In genomic region chr1:38601802-38602508, GRCm38 (mm10) we compare ENCODE assay signal across 9 mouse cellular contexts.
A peak's percentile ranks its signal among the peaks of the same experiment; 100 is the strongest.
DNase-seq lines count a peak whose midpoint lies in the region; ATAC-seq and TF ChIP-seq lines count a peak whose summit lies in the region.
"Had no signal": no experiment of that assay in that cellular context is flagged by ENCODE, and none has a peak within 500 bp of the region (broad histone marks: within the 10 kb centered on the region; RNA-seq: fewer than 3 reads in every experiment).

No protein-coding gene starts in this region.

- 0 out of 2 replicates have a peak overlapping the region, but pooled peaks have one; percentile 21 for H3K9ac ChIP-seq in forebrain, embryonic 12.5 days

- no peak for TF ChIP-seq CTCF in lung, adult 2 months (IDR thresholded peaks at IDR 0.05; ENCODE audit: insufficient read depth, low read length)

- peaks cover 15% of the 10 kb centered on the region for H3K4me1 ChIP-seq in forebrain, embryonic 12.5 days
- peaks cover 19% of the 10 kb centered on the region for H3K4me1 ChIP-seq in forebrain, embryonic 10.5 days
- H3K4me1 ChIP-seq in lung, adult 2 months (ENCODE audit: control insufficient read depth, insufficient read depth, low read length): peaks cover 10% of the 10 kb centered on the region

- no peak for TF ChIP-seq POLR2A in lung, adult 2 months (IDR thresholded peaks at IDR 0.05; ENCODE audit: borderline replicate concordance, extremely low read depth, low read depth, low read length)

- no peak for ATAC-seq in forebrain, embryonic 12.5 days (ENCODE audit: low FRiP score)

- H3K4me3 ChIP-seq in forebrain, embryonic 12.5 days (replicated peaks): no peak overlapping the region
- H3K4me3 ChIP-seq in forebrain, embryonic 10.5 days: no peak overlapping the region
- H3K4me3 ChIP-seq in lung, adult 2 months (replicated peaks; ENCODE audit: extremely low read depth, low read depth, low read length): no peak overlapping the region

- no peaks in the 10 kb centered on the region for H3K36me3 ChIP-seq in forebrain, embryonic 12.5 days (replicated peaks)
- no peaks in the 10 kb centered on the region for H3K36me3 ChIP-seq in forebrain, embryonic 10.5 days (replicated peaks)

- H3K4me2 ChIP-seq in forebrain, embryonic 12.5 days: no peak overlapping the region

- DNase-seq in forebrain, embryonic 10.5 days (ENCODE audit: extremely low spot score, low spot score): no peak
- DNase-seq in lung, postnatal 10 days: peak; percentile 7
- DNase-seq in lung, postnatal 25 days (ENCODE audit: low spot score): no peak
- peak; percentile 14 for DNase-seq in heart, postnatal 25 days (ENCODE audit: low spot score)
- peak; percentile 18 to 34 for DNase-seq in thymus, postnatal 10 days (ENCODE audit: low spot score in 2 of 2)
- DNase-seq in lung, adult 2 months: no peak
- no peak for DNase-seq in cerebellum, adult 11 months
- DNase-seq: embryo, embryonic 11 days had no signal

- intact Hi-C loops in heart, postnatal 25 days (cut with DNase I): no loop called here

- 0 out of 2 replicates have a peak overlapping the region, but pooled peaks have one; percentile 31 for H3K27ac ChIP-seq in forebrain, embryonic 12.5 days
- H3K27ac ChIP-seq in forebrain, embryonic 10.5 days: no peak overlapping the region

- WGBS in forebrain, embryonic 12.5 days: 71% methylated on average over 11 of the region's 11 CpGs
- WGBS in forebrain, embryonic 10.5 days: 77% methylated on average over 11 of the region's 11 CpGs
- WGBS in lung, adult 2 months: 58% methylated on average over 11 of the region's 11 CpGs

- no peaks in the 10 kb centered on the region for H3K9me3 ChIP-seq in forebrain, embryonic 12.5 days
- H3K9me3 ChIP-seq in forebrain, embryonic 10.5 days: no peaks in the 10 kb centered on the region

- H3K27me3 ChIP-seq in forebrain, embryonic 12.5 days: no peaks in the 10 kb centered on the region
- no peaks in the 10 kb centered on the region for H3K27me3 ChIP-seq in forebrain, embryonic 10.5 days (ENCODE audit: poor library complexity, severe bottlenecking)

Comparison
In these comparisons a context has a peak if more than half of its experiments do, and no peak if none do; other contexts are left out.
1. DNase-seq: peak in lung, postnatal 10 days (single experiment), heart, postnatal 25 days (single experiment) and thymus, postnatal 10 days (2 of 2); none in forebrain, embryonic 10.5 days (single experiment), lung, postnatal 25 days (single experiment), lung, adult 2 months (single experiment) and cerebellum, adult 11 months (single experiment).